Mouse (Mus musculus) erythroblast, embryonic 14.5 days (primary cell): Measurements from ENCODE around the gene Olfr920.

ENCODE experiments used
- GATA1 ChIP-seq: IDR thresholded peaks from 2 replicates; pipeline ENCODE4 v1.6.1; 2012; ENCODE audit warnings: low read length, inconsistent platforms, mixed read lengths
- TAL1 ChIP-seq: IDR thresholded peaks from 3 replicates; pipeline ENCODE4 v1.6.1; 2012; ENCODE audit warnings: low read length, inconsistent platforms, mixed read lengths

- no peak for TF ChIP-seq TAL1
- TF ChIP-seq GATA1: no peak
Measured at GRCm38 (mm10) chr9:38792689-38793088, 40.6 kb downstream of the Olfr920 start.
